Mouse (Mus musculus): ENCODE measurements at regions not wholly inside any gene's neighbourhood (a gene's known extent, or its start where the extent isn't known, plus 50 kb on each side); places are given as distances from the start of the nearest gene placed in this dataset.
"Not testable (repeated sequence)": the region's sequence is repeated elsewhere in the genome, so short reads cannot be mapped to it uniquely, and the experiment has no call there.

- H3K4me2 ChIP-seq (ENCODE audit: low read length), result no peak overlapping the region
- H3K9ac ChIP-seq (ENCODE audit: low read depth, low read length), result no peak overlapping the region
- 77% methylated on average over 4 of the region's 4 CpGs for WGBS
- DNase-seq (ENCODE audit: low spot score) (no peak), ATAC-seq (replicated peaks; ENCODE audit: low FRiP score, low read depth) (no peak)
- TF ChIP-seq CTCF (IDR thresholded peaks at IDR 0.05; ENCODE audit: low read depth), result no peak
- no peaks in the 10 kb centered on the region for H3K9me3 ChIP-seq (replicated peaks; ENCODE audit: low read length)
- no peaks in the 10 kb centered on the region for H3K27me3 ChIP-seq (ENCODE audit: insufficient read depth, low read length)
- no peak overlapping the region for H3K27ac ChIP-seq
- H3K4me1 ChIP-seq (replicated peaks; ENCODE audit: insufficient read depth, low read length), result no peaks in the 10 kb centered on the region
- H3K36me3 ChIP-seq (ENCODE audit: insufficient read depth, low read length), result no peaks in the 10 kb centered on the region
- H3K4me3 ChIP-seq (replicated peaks; ENCODE audit: low read depth, low read length), result no peak overlapping the region
Measured at GRCm38 (mm10) chr1:189135826-189136225, 128.2 kb upstream of the Kctd3 start.

DNA sequence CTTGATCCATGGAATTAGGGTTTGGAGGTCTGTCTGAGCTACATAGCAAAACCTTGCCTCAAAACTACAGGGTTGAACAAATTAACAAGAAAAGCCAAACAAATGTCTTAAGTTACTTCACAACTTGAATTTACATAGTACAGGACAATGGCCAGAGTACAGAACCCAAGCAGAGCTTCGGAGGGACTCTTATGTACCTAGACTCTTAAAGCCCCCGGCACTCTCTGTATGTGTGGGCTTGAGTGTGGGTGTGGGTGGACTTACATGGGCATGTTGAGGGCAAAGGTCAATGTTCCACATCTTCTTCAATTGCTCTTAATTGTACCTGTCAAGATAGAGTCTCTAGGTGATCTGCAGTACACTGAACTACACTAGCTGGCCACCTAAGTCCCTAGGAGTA lies 121.1 kb upstream of the Kctd3 start:
- Histone ChIP-seq H3K4me3 (replicated peaks; ENCODE audit: low read depth, low read length) (no peak overlapping the region), H3K27me3 (ENCODE audit: insufficient read depth, low read length) (no peaks in the 10 kb centered on the region), H3K9me3 (replicated peaks; ENCODE audit: low read length) (no peaks in the 10 kb centered on the region), H3K4me2 (ENCODE audit: low read length) (no peak overlapping the region), H3K36me3 (ENCODE audit: insufficient read depth, low read length) (no peaks in the 10 kb centered on the region), H3K9ac (ENCODE audit: low read depth, low read length) (no peak overlapping the region), H3K27ac (no peak overlapping the region), H3K4me1 (replicated peaks; ENCODE audit: insufficient read depth, low read length) (no peaks in the 10 kb centered on the region)
- 83% methylated on average over 2 of the region's 2 CpGs for WGBS
- no peak for TF ChIP-seq CTCF (IDR thresholded peaks at IDR 0.05; ENCODE audit: low read depth)
- ATAC-seq (replicated peaks; ENCODE audit: low FRiP score, low read depth) (no peak), DNase-seq (ENCODE audit: low spot score) (no peak)

DNA sequence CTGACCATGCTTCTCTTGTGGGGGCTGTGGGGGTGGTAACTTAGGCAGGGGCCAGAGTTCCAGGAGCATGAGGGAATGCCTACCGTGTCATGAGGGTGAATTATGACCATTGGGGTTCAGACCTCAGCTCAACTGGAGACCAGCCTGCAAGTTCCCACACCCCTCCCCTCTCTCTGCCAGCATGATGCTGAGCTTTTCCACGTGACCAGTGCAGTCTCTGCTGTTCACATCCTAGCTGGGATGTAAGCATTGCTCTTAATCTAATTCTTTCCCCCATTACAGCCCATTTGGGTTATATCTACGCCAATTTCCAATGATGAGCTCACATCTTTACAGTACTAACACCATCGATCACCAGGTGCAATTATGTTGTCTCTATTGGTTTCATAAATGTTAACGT lies 120.6 kb upstream of the Kctd3 start:
- not testable (repeated sequence) for H3K9ac ChIP-seq (ENCODE audit: low read depth, low read length); H3K4me2 ChIP-seq (ENCODE audit: low read length); H3K27ac ChIP-seq; DNase-seq (ENCODE audit: low spot score); ATAC-seq (replicated peaks; ENCODE audit: low FRiP score, low read depth); H3K36me3 ChIP-seq (ENCODE audit: insufficient read depth, low read length); H3K9me3 ChIP-seq (replicated peaks; ENCODE audit: low read length); H3K4me3 ChIP-seq (replicated peaks; ENCODE audit: low read depth, low read length); H3K27me3 ChIP-seq (ENCODE audit: insufficient read depth, low read length); H3K4me1 ChIP-seq (replicated peaks; ENCODE audit: insufficient read depth, low read length)
- 72% methylated on average over 5 of the region's 5 CpGs for WGBS

DNA sequence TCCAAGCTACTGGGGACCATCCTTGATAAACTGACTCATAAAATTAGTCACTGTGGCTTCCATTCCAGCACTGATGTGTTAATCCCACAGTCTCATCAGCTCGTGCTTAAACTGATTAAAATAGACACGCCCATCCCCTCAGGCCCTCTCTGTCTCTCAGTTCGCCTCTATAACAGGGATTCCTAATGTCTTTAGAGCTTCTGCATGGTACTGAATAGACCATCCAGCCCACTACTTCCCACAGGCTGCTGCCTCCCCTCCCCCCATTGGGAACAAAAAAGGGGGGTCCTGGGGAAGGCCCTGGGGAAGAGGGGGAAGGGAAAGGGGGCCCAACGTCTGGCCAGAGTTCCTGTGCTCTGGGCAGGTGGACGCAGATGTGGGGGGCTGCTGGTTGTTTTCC lies 119.7 kb upstream of the Kctd3 start:
- Histone ChIP-seq H3K27ac (no peak overlapping the region), H3K4me2 (ENCODE audit: low read length) (no peak overlapping the region), H3K27me3 (ENCODE audit: insufficient read depth, low read length) (no peaks in the 10 kb centered on the region), H3K36me3 (ENCODE audit: insufficient read depth, low read length) (no peaks in the 10 kb centered on the region), H3K4me3 (replicated peaks; ENCODE audit: low read depth, low read length) (no peak overlapping the region), H3K9me3 (replicated peaks; ENCODE audit: low read length) (no peaks in the 10 kb centered on the region), H3K9ac (ENCODE audit: low read depth, low read length) (no peak overlapping the region), H3K4me1 (replicated peaks; ENCODE audit: insufficient read depth, low read length) (no peaks in the 10 kb centered on the region)
- WGBS, result 50% methylated on average over 5 of the region's 5 CpGs
- no peak for TF ChIP-seq CTCF (IDR thresholded peaks at IDR 0.05; ENCODE audit: low read depth)
- DNase-seq (ENCODE audit: low spot score) (no peak), ATAC-seq (replicated peaks; ENCODE audit: low FRiP score, low read depth) (no peak)

DNA sequence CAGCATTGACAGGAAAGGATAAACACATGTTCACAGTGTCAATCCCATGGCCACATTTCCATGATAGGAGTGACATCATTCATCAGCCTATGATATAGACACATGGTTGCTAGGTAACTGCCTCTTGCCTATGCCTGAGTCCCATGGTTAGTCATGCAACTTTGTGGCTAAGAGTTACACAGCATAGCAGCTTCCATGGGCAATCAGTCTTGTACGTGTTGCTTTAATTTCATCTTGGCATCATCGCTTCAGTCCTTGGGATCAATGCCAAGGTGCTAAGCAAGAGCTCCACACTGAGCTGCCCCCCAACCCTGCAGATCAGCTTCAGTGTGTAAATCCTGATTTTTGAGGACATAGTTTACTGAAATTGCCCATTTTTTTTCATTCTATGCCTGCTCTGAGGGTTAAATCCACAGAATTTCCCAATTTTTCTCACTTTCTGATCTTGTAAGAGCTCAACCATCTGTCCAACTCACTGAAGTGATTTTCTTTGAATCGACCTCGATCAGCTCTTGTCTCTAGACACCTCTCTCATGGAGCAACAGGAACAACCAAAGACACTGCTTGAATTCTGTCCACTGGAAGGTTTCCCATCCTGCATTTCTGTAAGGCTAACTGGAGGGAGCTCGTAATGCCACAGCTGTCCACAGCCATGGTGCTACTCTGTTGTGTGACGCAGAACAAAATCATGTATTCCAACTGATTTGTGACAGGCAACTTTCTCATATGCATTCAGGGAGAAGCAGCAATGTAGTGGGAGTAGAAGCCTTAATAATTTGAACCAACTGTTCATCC lies 112.5 kb upstream of the Kctd3 start:
- no peaks in the 10 kb centered on the region for H3K36me3 ChIP-seq (ENCODE audit: insufficient read depth, low read length)
- no peak overlapping the region for H3K9ac ChIP-seq (ENCODE audit: low read depth, low read length)
- no peak for DNase-seq (ENCODE audit: low spot score)
- no peak for ATAC-seq (replicated peaks; ENCODE audit: low FRiP score, low read depth)
- TF ChIP-seq CTCF (IDR thresholded peaks at IDR 0.05; ENCODE audit: low read depth), result no peak
- no peak overlapping the region for H3K27ac ChIP-seq
- no peak overlapping the region for H3K4me2 ChIP-seq (ENCODE audit: low read length)
- 83% methylated on average over 6 of the region's 6 CpGs for WGBS
- no peak overlapping the region for H3K4me3 ChIP-seq (replicated peaks; ENCODE audit: low read depth, low read length)
- H3K9me3 ChIP-seq (replicated peaks; ENCODE audit: low read length), result no peaks in the 10 kb centered on the region
- no peaks in the 10 kb centered on the region for H3K4me1 ChIP-seq (replicated peaks; ENCODE audit: insufficient read depth, low read length)
- no peaks in the 10 kb centered on the region for H3K27me3 ChIP-seq (ENCODE audit: insufficient read depth, low read length)

DNA sequence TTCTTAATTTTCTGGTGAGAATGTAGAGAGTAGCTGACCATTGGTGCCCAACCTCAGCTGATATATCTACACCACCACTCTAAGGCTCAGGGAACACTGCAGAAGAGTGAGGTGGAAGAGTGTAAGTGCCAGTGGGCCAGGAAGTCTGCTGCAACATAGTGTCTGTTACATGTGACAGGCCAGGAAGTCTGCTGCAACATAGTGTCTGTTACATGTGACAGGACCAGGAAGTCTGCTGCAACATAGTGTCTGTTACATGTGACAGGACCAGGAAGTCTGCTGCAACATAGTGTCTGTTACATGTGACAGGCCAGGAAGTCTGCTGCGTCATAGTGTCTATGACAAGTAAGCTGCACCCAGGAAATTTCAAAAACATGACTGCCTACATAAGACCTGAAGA lies 111.4 kb upstream of the Kctd3 start:
- not testable (repeated sequence) for DNase-seq (ENCODE audit: low spot score); H3K36me3 ChIP-seq (ENCODE audit: insufficient read depth, low read length); ATAC-seq (replicated peaks; ENCODE audit: low FRiP score, low read depth); H3K9ac ChIP-seq (ENCODE audit: low read depth, low read length); H3K4me3 ChIP-seq (replicated peaks; ENCODE audit: low read depth, low read length); H3K4me1 ChIP-seq (replicated peaks; ENCODE audit: insufficient read depth, low read length); H3K9me3 ChIP-seq (replicated peaks; ENCODE audit: low read length); H3K4me2 ChIP-seq (ENCODE audit: low read length); H3K27ac ChIP-seq; H3K27me3 ChIP-seq (ENCODE audit: insufficient read depth, low read length)
- 60% methylated on average over 1 of the region's 1 CpGs for WGBS

- ATAC-seq (replicated peaks; ENCODE audit: low FRiP score, low read depth), result no peak
Measured at GRCm38 (mm10) chr1:189118582-189118981, 110.9 kb upstream of the Kctd3 start.

More at GRCm38 (mm10) chr1:189118582-189118981, 110.9 kb upstream of the Kctd3 start:
- DNase-seq (ENCODE audit: low spot score), result no peak
- Histone ChIP-seq H3K4me1 (replicated peaks; ENCODE audit: insufficient read depth, low read length) (no peaks in the 10 kb centered on the region), H3K36me3 (ENCODE audit: insufficient read depth, low read length) (no peaks in the 10 kb centered on the region), H3K27me3 (ENCODE audit: insufficient read depth, low read length) (no peaks in the 10 kb centered on the region), H3K27ac (no peak overlapping the region), H3K4me2 (ENCODE audit: low read length) (no peak overlapping the region), H3K4me3 (replicated peaks; ENCODE audit: low read depth, low read length) (no peak overlapping the region), H3K9ac (ENCODE audit: low read depth, low read length) (no peak overlapping the region), H3K9me3 (replicated peaks; ENCODE audit: low read length) (no peaks in the 10 kb centered on the region)
- TF ChIP-seq CTCF (IDR thresholded peaks at IDR 0.05; ENCODE audit: low read depth), result no peak
- 40% methylated on average over 5 of the region's 5 CpGs for WGBS
